Mouse (Mus musculus) heart, adult 9 months (tissue): Measurements from ENCODE around the gene Jade1.

Source experiments
- DNase-seq, 2 experiments: peaks; one replicate each; pipeline ENCODE4 v3.0.0; 2022; ENCODE audit warnings: low spot score in 2 of 2

The Jade1 gene

GRCm38 (mm10) chr3:41555491-41556381 is at the start of gene Jade1:
TSS of gene Jade1 (plus strand) at chr3:41555731.
- no peak for DNase-seq

DNA sequence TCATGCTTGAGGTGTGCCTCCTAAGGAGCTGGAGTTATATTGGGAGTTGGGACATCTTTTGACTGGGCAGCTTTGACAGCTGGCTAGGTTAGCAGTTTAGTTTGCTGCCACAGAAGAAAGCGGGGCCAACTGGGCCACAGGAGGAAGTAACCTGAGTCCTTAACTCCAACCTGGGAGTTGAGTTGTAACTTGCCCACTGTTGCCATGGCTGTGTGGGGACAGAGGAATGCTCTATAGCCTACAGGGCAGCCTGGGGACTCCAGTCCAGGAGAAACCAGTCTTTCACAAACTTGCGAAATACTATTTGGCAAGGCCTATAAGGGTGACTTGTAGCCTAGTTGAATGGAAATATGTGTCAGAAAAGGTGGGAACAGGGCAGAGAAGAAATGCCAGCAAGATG is 46.1 kb upstream of the Jade1 start:
- DNase-seq, result peak; percentile 23 to 27

DNA sequence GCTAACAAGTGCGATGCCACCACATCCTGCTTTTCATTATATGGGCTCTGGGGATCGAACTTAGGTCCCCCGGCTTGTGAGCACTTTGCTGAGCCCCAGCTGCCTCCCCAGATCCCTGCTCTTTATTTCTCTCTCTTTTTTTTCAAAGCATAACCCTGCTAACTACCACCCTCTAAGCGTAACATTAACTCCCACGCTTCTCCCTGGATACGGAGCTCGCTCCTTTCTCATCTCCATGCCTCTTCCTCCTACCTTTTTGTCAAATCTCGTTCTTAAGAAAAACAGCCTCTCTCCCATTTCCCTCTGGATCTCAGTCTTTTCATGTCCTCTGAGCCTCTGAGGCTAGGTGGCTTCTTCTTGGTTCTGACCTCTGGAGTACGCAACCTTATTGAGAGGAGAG is 45.3 kb upstream of the Jade1 start:
- no peak for DNase-seq

GRCm38 (mm10) chr3:41510750-41511149 is 44.8 kb upstream of the Jade1 start:
- peak in 1 of 2 experiments; percentile 39 for DNase-seq

GRCm38 (mm10) chr3:41514003-41514402 is 41.5 kb upstream of the Jade1 start:
- no peak for DNase-seq

- DNase-seq, result no peak
These were observed 40.7 kb upstream of the Jade1 start for GRCm38 (mm10) chr3:41514683-41515305.

DNA sequence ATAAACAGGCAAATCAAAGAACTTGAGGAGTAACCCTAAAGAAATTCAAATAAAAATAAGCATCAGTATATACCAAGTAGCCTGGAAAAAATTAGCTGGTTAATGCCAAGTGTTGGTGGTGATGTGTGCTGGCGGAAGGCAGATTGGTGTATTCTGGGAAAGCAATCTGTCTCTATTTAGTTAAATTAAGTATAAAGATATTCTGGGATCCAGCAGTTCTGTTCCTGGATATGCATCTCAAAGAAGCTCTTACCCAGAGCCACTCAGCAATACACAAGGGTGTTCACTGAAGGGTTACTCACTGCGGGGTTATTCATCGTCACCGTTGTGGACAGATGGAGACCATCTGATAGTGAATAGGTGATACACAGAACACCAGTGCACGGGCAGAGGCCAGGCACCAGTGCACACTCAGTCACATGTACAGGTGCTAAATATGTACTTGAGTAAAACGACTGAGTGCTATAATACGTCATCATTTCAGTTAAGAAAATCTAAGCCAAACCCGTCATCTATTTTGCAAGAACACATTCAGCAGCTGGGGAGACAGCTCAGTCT is 38.5 kb upstream of the Jade1 start:
- DNase-seq, result no peak

GRCm38 (mm10) chr3:41520925-41521324 is 34.6 kb upstream of the Jade1 start:
- DNase-seq, result no peak

- no peak for DNase-seq
These were observed 33.8 kb upstream of the Jade1 start for GRCm38 (mm10) chr3:41521733-41522132.

DNA sequence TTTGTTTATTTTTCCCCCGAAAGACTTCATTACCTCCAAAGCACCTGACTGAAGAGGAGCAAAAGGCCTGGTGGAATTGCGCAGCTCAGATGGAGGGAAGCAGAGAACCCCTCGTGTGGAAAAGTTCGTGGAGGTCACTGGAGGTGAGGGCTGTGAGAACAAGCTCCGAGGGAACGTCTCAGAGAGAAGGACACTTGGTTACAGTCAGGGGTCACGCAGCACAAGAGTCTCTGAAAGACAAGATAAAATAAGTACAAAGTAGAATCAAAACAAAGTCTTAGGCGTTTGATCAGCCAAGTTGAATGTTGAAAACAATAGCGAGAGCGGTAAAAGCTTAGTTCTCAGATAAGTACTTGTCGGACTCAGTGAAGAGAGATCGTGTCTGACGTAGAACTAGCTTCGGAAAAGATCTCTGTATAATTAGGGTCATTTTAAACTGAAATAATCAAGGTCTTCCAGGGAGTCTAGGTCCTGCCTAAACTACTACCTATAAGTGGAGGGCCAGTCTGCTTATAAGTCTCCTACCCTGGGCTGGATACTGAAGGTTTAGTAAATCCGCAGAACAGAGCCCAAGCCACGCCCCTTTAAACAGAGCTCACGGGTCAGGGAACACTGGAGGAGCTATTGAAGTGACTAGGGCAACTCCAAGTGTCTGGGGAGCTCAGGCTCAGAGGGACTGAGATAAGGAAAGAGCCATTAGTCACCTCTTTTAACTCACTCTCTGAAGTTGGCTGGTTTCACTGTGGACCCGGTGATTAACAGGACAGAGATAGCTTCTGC is 33.1 kb upstream of the Jade1 start:
- DNase-seq, result peak; percentile 24 to 41

DNA sequence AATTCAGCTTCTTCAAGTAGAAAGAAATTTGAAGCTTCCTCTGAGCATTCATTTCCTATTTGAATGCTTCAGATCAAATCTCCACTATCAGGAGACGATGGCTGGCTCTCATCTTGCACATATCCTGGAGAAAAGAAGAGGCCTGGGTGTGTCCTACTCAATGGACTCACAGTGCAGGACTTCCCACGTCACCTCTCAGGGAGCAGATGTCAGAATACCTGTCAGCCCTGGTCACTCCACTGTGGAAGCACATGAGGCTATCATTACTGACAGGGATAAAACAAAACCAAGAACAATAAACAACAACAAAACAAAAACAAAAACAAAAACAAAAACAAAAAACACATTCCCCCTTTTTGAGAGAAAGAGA is 32.5 kb upstream of the Jade1 start:
- no peak for DNase-seq

DNA sequence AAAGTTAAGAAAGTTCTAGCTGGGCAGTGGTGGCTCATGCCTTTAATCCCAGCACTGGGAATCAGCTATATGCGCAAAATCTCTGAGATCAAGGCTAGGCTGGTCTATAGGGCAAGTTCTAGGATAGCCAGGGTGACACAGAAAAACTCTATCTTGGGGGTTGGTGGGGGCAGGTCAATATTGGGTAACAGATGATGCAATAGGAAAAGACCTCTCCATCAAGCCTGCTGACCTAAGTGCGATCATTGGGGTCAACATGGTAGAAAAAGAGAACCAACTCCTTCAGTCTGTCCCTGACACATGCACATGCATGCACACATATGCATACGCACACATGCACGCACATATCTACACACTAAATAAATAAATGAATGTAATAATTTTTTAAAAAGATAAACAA is 32.1 kb upstream of the Jade1 start:
- no peak for DNase-seq

DNA sequence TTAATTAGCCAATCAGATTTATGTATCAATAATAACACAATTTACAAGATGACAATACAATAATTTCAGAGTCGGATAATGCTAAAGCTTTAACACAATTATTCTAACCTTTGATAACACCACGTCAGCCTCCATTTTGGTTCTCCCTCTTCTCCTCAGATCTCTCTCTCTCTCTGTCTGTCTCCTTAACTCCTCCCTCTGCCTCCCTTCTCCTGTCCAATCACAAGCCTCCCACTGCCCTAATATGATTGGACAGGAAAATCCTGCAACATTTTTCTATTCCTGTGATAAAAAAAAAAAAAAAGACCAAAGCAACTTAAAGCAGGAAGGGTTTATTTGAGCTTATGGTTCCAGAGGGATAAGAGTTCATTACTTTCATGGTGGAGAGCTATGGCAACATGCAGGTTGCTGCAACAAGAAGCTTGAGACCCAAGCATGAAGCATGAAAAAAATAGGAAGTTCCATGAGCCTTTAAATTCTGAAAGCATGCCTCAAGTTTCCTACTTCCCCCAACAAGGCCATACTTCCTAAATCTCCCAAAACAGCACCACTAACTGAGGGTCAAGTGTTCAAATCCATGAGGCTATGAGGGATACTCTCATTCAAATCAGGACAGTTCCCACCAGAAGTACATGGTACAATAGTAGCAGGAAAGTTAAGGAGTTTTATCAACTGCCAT is 27.1 kb upstream of the Jade1 start:
- no peak for DNase-seq

DNA sequence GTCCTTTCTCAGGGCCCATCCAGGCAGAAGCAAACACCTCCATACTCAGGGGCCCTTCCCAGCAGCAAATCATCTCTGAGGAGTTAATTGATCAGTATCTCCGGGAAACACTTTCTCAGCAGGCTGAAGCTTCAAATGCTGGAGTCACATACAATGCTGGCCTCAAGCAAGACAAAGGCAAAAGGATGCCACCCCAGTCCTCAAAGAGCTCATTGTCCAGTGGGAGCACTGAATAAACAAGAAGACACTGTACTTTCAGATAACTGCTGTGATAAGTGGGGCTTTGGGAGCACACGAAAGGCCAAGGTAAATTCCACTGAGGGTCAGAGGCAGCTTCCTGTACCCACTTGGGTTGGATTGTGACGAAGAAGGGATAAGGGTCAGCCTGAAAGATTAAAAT is 25.4 kb upstream of the Jade1 start:
- DNase-seq, result no peak

DNA sequence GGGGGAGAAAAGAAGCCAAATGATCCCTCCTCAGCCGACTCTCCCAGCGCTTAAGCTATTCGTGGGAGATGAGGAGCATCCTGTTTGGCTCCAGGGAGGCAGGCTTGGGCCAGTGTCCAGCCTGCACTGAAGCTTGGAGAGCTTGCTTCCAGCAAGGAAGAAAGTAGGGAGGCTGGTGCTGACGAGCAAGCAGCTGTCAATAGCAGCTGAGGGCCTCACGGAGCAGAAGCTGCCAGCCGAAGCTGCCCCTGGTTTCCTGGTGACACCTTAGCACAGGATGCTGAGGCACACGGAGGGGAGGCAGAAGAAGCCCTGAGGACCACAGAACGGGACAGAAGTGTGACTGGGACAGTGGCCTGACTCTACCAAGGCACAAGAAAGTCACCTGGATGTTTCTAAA is 24.0 kb upstream of the Jade1 start:
- peak; percentile 17 for DNase-seq

DNA sequence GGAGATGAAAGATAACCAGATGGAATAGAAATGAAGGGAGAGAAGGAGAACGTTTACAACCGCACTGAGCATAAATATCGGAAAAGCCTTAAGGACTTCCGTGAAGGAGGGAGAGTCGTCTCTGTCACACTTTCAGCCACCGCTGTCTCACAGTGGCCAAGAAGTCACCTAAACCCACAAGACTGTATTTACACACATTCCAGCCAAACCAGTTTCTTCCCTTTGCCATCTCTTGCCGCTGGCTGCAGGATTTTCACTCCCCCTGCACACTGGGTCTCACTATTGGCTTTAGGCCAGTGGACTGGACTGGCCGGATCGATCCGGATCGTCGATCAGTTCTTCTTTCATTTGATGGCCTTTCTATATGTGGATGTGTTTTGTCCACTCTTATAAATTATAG is 23.4 kb upstream of the Jade1 start:
- no peak for DNase-seq

GRCm38 (mm10) chr3:41533660-41534059 is 21.9 kb upstream of the Jade1 start:
- no peak for DNase-seq

DNA sequence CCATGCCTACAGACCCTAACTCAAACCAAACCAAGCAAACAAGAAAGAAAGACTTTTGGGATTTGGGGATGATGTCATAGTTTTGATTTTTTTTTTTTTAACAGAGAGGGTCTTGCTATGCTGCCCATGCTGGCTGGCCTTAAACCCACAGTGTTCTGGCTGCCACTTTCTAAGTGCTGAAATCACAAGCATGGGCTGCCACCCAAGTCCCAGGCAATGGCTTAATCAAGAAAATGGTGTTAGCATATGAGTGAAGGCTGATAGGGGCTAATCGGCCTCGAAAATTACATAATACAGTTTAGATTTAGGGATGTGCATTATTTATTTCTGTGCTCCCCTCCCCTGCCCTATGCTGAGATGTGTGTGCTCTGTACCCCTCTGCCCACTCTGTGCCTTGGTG is 17.6 kb upstream of the Jade1 start:
- no peak for DNase-seq

- no peak for DNase-seq
These were observed 14.2 kb upstream of the Jade1 start for GRCm38 (mm10) chr3:41541313-41541712.

GRCm38 (mm10) chr3:41544451-41544850 is 11.1 kb upstream of the Jade1 start:
- DNase-seq, result no peak

GRCm38 (mm10) chr3:41547289-41547688 is 8.2 kb upstream of the Jade1 start:
- no peak for DNase-seq

GRCm38 (mm10) chr3:41548238-41548637 is 7.3 kb upstream of the Jade1 start:
- no peak for DNase-seq
